Mouse (Mus musculus): ENCODE results near the gene Mtus2.

- TF ChIP-seq CTCF (IDR thresholded peaks at IDR 0.05; ENCODE audit: extremely low read depth, insufficient read depth, low read length) (no peak), POLR2A (IDR thresholded peaks at IDR 0.05; ENCODE audit: extremely low read depth, insufficient read depth, low read length) (no peak)
Observed at GRCm38 (mm10) chr5:148239757-148240156, 282.6 kb downstream of the Mtus2 start.

All from cortical plate, adult 2 months (tissue).